Mouse (Mus musculus) G1E (cell line): ENCODE measurements at regions not wholly inside any gene's neighbourhood (a gene's known extent, or its start where the extent isn't known, plus 50 kb on each side); places are given as distances from the start of the nearest gene placed in this dataset.

Source experiments
- ATAC-seq: 2 replicates; pipeline ENCODE4 v1.8.0; 2016; ENCODE audit warnings: mild to moderate bottlenecking; ENCODE audit not compliant: insufficient number of reproducible peaks, poor library complexity, low FRiP score, severe bottlenecking; ENCODE audit errors: extremely low read depth
- DNase-seq: peaks from one replicate; pipeline ENCODE4 v3.0.0; 2012; ENCODE audit warnings: low spot score
- H3K27me3 ChIP-seq: 2 replicates; pipeline ENCODE4 v1.6.1; 2012; ENCODE audit warnings: mild to moderate bottlenecking, low read length, inconsistent platforms; ENCODE audit not compliant: insufficient read depth
- H3K36me3 ChIP-seq: replicated peaks from 2 replicates; pipeline ENCODE3; 2012; ENCODE audit warnings: mild to moderate bottlenecking, inconsistent platforms
- H3K4me1 ChIP-seq: 2 replicates; pipeline ENCODE4 v1.6.1; 2012; ENCODE audit warnings: low read depth, low read length, inconsistent platforms, mixed read lengths; ENCODE audit not compliant: insufficient read depth
- H3K4me3 ChIP-seq: 2 replicates; pipeline ENCODE4 v1.5.1; 2012; ENCODE audit warnings: low read depth, mild to moderate bottlenecking, inconsistent platforms, low read length, moderate library complexity, mixed read lengths
- H3K9me3 ChIP-seq: replicated peaks from 2 replicates; pipeline ENCODE4 v1.6.1; 2012; ENCODE audit warnings: inconsistent platforms
- CTCF ChIP-seq: IDR thresholded peaks from 2 replicates; pipeline ENCODE4 v1.5.1; 2012; ENCODE audit warnings: low read depth, low read length, inconsistent platforms, mixed read lengths
- GATA1 ChIP-seq: IDR thresholded peaks from 2 replicates; pipeline ENCODE4 v1.6.1; 2012; ENCODE audit warnings: borderline replicate concordance, low read length, inconsistent platforms, mixed read lengths
- GATA2 ChIP-seq: IDR thresholded peaks from 2 replicates; pipeline ENCODE4 v1.6.1; 2012; ENCODE audit warnings: low read depth, low read length, inconsistent platforms, borderline replicate concordance
- POLR2AphosphoS5 ChIP-seq: IDR thresholded peaks from 2 replicates; pipeline ENCODE4 v1.6.1; 2012; ENCODE audit warnings: low read depth, low read length, inconsistent platforms; ENCODE audit not compliant: insufficient replicate concordance
- TAL1 ChIP-seq: conservative IDR thresholded peaks from 2 replicates; pipeline ENCODE4 v1.6.1; 2012; ENCODE audit warnings: low read depth, low read length, inconsistent platforms, mixed read lengths

GRCm38 (mm10) chr13:60123964-60124363 is 53.2 kb downstream of the Gas1 start:
- H3K36me3 ChIP-seq: no peaks in the 10 kb centered on the region
- no peak for ATAC-seq
- H3K9me3 ChIP-seq: peaks cover 54% of the 10 kb centered on the region
- H3K4me3 ChIP-seq: no peak overlapping the region
- H3K27me3 ChIP-seq: no peaks in the 10 kb centered on the region
- TF ChIP-seq CTCF (no peak), GATA2 (no peak), POLR2AphosphoS5 (no peak), TAL1 (no peak), GATA1 (no peak)
- no peaks in the 10 kb centered on the region for H3K4me1 ChIP-seq
- no peak for DNase-seq

GRCm38 (mm10) chr13:60123174-60123587 is 54.0 kb downstream of the Gas1 start:
- Histone ChIP-seq H3K9me3 (peaks cover 52% of the 10 kb centered on the region), H3K27me3 (no peaks in the 10 kb centered on the region), H3K4me3 (no peak overlapping the region), H3K4me1 (no peaks in the 10 kb centered on the region), H3K36me3 (no peaks in the 10 kb centered on the region)
- no peak for DNase-seq
- ATAC-seq: no peak
- no peak for TF ChIP-seq POLR2AphosphoS5
- no peak for TF ChIP-seq TAL1
- TF ChIP-seq GATA2: no peak
- TF ChIP-seq CTCF: no peak
- no peak for TF ChIP-seq GATA1

- H3K4me1 ChIP-seq: no peaks in the 10 kb centered on the region
- peaks cover 46% of the 10 kb centered on the region for H3K9me3 ChIP-seq
- DNase-seq: no peak
- no peak overlapping the region for H3K4me3 ChIP-seq
- no peaks in the 10 kb centered on the region for H3K27me3 ChIP-seq
- ATAC-seq: no peak
- H3K36me3 ChIP-seq: no peaks in the 10 kb centered on the region
- no peak for TF ChIP-seq GATA2
- TF ChIP-seq POLR2AphosphoS5: no peak
- TF ChIP-seq GATA1: no peak
- TF ChIP-seq TAL1: no peak
- no peak for TF ChIP-seq CTCF
Measured at GRCm38 (mm10) chr13:60122341-60123173, 54.6 kb downstream of the Gas1 start.

GRCm38 (mm10) chr13:60111465-60111864 is 65.7 kb downstream of the Gas1 start:
- H3K36me3 ChIP-seq: no peaks in the 10 kb centered on the region
- H3K9me3 ChIP-seq: peaks cover 57% of the 10 kb centered on the region
- TF ChIP-seq GATA2: no peak
- TF ChIP-seq CTCF: no peak
- TF ChIP-seq TAL1: no peak
- TF ChIP-seq GATA1: no peak
- no peak for TF ChIP-seq POLR2AphosphoS5

GRCm38 (mm10) chr13:60110079-60110846 is 66.9 kb downstream of the Gas1 start:
- no peak for ATAC-seq
- H3K27me3 ChIP-seq: no peaks in the 10 kb centered on the region
- H3K4me3 ChIP-seq: no peak overlapping the region
- H3K36me3 ChIP-seq: no peaks in the 10 kb centered on the region
- no peak for DNase-seq
- H3K9me3 ChIP-seq: peaks cover 54% of the 10 kb centered on the region
- no peaks in the 10 kb centered on the region for H3K4me1 ChIP-seq
- TF ChIP-seq CTCF: no peak
- no peak for TF ChIP-seq GATA2
- no peak for TF ChIP-seq POLR2AphosphoS5
- no peak for TF ChIP-seq GATA1
- no peak for TF ChIP-seq TAL1

More at GRCm38 (mm10) chr13:60111465-60111864, 65.7 kb downstream of the Gas1 start:
- ATAC-seq (no peak), DNase-seq (no peak)
- Histone ChIP-seq H3K4me3 (no peak overlapping the region), H3K27me3 (no peaks in the 10 kb centered on the region), H3K4me1 (no peaks in the 10 kb centered on the region)

GRCm38 (mm10) chr13:60105286-60105685 is 71.9 kb downstream of the Gas1 start:
- DNase-seq (no peak), ATAC-seq (no peak)
- TF ChIP-seq GATA1 (no peak), POLR2AphosphoS5 (no peak), CTCF (no peak), GATA2 (no peak), TAL1 (no peak)
- Histone ChIP-seq H3K4me3 (no peak overlapping the region), H3K9me3 (peaks cover 70% of the 10 kb centered on the region), H3K27me3 (no peaks in the 10 kb centered on the region), H3K36me3 (no peaks in the 10 kb centered on the region), H3K4me1 (no peaks in the 10 kb centered on the region)
